Mouse (Mus musculus) testis, adult 2 months (tissue): ENCODE results near the gene Sash1.

Experiments
- CTCF ChIP-seq: fragments of 200-500 bp; IDR thresholded peaks from 2 replicates; pipeline ENCODE4 v1.5.1; 2012; ENCODE audit warnings: low read depth, mild to moderate bottlenecking, inconsistent platforms, low read length, moderate library complexity; ENCODE audit not compliant: control insufficient read depth, insufficient read depth, insufficient replicate concordance
- POLR2A ChIP-seq: fragments of 200-500 bp; IDR thresholded peaks from 2 replicates; pipeline ENCODE4 v1.6.1; 2012; ENCODE audit warnings: low read depth, mild to moderate bottlenecking, inconsistent platforms, low read length, moderate library complexity; ENCODE audit not compliant: control insufficient read depth

DNA sequence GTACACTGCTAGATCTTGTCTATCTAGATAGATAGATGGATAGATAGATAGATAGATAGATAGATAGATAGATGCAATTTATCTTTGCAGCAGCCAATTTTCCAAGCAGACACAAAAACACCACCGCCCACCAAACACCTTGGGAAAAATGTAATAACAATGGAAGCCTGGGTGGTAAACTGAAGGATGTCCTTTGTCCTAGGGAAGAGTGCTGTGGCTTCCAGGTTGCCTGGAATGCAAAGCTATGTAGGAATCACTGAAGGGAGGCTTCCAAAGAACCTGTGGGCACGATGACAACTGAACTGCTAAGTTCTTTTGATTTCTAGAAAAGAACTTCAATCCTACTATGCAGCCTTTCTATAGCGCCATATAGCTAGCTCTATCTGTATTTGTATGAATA, 13.1 kb downstream of the Sash1 start:
- no peak for TF ChIP-seq POLR2A
- no peak for TF ChIP-seq CTCF
